Mouse (Mus musculus) forebrain, embryonic 10.5 days (tissue): ENCODE results near the gene Nap1l1. TPM values are rescaled to one million over a fixed set of nuclear protein-coding genes. Genes with fewer than 3 reads are reported as not detected.

Experiments
- DNase-seq: peaks from one replicate; pipeline ENCODE4 v3.0.0-alpha.2; 2017; ENCODE audit warnings: low spot score; ENCODE audit errors: extremely low spot score
- H3K27ac ChIP-seq: fragments of 300-500 bp; sonication (generic); 2 replicates; pipeline ENCODE4 v1.5.1; 2016; ENCODE audit warnings: mild to moderate bottlenecking
- H3K27me3 ChIP-seq: fragments of 300-500 bp; sonication (generic); 2 replicates; pipeline ENCODE4 v1.6.1; 2016; ENCODE audit warnings: mild to moderate bottlenecking; ENCODE audit not compliant: poor library complexity, severe bottlenecking
- H3K36me3 ChIP-seq: fragments of 300-500 bp; sonication (generic); replicated peaks from 2 replicates; pipeline ENCODE4 v1.6.1; 2016; ENCODE audit warnings: mild to moderate bottlenecking, moderate library complexity
- H3K4me1 ChIP-seq: fragments of 300-500 bp; sonication (generic); 2 replicates; pipeline ENCODE4 v1.6.1; 2016
- H3K4me3 ChIP-seq: fragments of 300-500 bp; sonication (generic); 2 replicates; pipeline ENCODE4 v1.5.1; 2016; ENCODE audit warnings: mild to moderate bottlenecking, moderate library complexity
- H3K9me3 ChIP-seq: fragments of 300-500 bp; sonication (generic); 2 replicates; pipeline ENCODE4 v1.6.1; 2016; ENCODE audit warnings: mild to moderate bottlenecking, moderate library complexity
- WGBS: fragments of 180-500 bp; shearing (Covaris S2); methylation state at CpG from one replicate; pipeline ENCODE4 v1.1.7; 2016; 5-methylcytosine and 5-hydroxymethylcytosine counted together
- polyA plus RNA-seq: library from polyadenylated mRNA; unstranded; fragments of >200 nt; fragmentation: Nextera tagmentation; extraction: Ambion mirVana; gene quantifications from 2 replicates; pipeline ENCODE4 v1.2.1, GENCODE M21; 2016

Gene Nap1l1
- polyA plus RNA-seq, 1 experiment from 2014 or later: 418 TPM

DNA sequence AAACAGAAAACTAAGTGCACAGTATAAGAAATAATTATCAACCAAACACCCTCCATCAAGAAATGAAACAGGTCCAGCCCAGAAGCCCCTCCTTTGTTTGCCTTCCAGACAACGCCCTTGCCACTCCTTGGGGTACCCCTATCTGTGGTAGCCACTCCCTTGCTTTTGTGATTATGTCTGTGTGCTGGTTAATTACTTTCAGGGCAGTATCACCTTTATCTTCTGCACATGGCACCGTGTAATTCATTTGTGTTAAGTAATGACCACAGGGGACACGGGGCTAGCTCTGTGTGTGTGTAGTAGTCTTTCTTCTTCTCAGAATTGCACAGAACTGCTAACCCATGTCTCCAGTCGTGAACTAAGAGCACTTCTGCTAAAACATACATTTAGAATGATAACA is 72.6 kb downstream of the Nap1l1 start:
- H3K4me1 ChIP-seq: peaks cover 25% of the 10 kb centered on the region
- no peaks in the 10 kb centered on the region for H3K9me3 ChIP-seq
- H3K36me3 ChIP-seq: no peaks in the 10 kb centered on the region
- no peak overlapping the region for H3K27ac ChIP-seq
- DNase-seq: no peak
- no peak overlapping the region for H3K4me3 ChIP-seq
- 83% methylated on average over 4 of the region's 4 CpGs for WGBS
- no peaks in the 10 kb centered on the region for H3K27me3 ChIP-seq

Other genes starting within 250 kb of the Nap1l1 start
- 7.0 and 8.2 TPM in 2 replicates for gene Bbs10, start 174.5 kb upstream of the Nap1l1 start, polyA plus RNA-seq
- gene Phlda1, start 33.1 kb downstream of the Nap1l1 start, polyA plus RNA-seq: 12.7 and 15.0 TPM in 2 replicates